Mouse (Mus musculus): Measurements from ENCODE around the gene Tepsin.

The Tepsin gene

DNA sequence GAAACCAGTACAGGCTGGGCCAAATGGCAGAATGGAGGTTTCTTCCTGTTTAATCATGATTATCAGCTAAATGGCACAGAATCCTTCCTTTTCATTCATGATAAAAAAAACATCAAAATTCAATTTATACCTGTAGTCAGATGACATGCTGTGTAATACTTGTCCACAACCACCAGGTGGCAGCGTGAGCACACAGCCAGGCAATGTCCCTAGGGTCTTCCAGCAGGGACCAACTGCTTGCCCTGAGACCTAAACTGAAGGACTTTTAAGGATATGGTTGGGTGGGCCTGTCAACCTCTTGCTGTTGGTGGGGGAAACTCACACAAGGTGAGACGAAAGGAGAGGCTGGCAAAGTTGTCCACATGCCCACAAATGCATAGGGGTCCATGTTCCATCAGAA, 12.5 kb upstream of the Tepsin start:
- DNase-seq (ENCODE audit: low read depth, low spot score), result peak; percentile 81

DNA sequence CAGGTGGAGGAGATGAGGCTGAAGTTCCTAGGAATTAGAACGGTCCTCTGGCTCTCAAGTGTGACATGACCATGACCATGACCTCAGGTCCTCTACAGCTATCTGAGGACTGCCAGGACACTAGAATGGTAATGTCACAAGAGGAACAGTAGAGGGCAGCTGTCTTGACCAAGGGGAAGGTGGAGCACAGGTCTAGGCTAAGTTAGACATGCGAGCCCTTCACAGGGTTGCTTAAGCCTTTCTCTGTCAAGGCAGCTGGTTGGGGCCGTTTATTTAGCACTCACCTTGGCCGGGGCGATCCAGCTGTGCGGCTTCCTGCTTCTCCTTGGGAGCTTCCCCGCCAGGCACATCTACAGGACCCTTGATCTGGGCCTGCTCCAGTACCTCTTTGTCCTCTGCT, 12.0 kb upstream of the Tepsin start:
- DNase-seq (ENCODE audit: low read depth, low spot score), result peak; percentile 30

DNA sequence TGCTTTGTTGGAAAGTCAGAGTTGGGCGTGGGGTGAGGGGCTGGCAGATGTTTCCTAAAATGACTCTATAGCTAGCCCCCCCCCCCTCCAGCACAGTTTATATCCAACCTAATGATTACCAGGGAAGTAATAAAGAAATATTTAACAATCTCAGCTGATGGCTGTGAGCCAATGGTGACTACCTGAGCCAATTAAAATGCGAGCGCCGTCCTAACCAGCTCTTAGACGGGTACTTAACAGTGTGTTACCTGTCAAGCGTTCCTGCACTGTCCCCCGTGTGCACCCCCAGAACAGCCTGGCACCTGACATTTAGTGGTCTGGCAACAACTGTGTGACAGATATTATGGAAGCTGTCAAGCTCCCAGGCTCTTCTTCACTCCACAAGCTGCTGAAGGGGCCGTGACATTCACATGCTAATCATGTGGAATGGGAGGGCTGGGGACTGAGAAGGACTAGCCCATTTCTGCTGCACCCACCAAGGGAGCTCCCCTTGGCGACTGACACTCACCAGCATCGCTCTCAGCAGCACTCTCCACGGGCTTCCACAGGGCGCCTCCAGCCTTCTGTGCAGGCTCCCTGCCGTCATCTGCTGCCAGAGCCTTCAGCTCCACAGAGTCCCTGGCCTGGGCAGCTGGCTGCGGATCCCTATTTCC, 11.2 kb upstream of the Tepsin start:
- DNase-seq (ENCODE audit: low read depth, low spot score), result no peak

DNA sequence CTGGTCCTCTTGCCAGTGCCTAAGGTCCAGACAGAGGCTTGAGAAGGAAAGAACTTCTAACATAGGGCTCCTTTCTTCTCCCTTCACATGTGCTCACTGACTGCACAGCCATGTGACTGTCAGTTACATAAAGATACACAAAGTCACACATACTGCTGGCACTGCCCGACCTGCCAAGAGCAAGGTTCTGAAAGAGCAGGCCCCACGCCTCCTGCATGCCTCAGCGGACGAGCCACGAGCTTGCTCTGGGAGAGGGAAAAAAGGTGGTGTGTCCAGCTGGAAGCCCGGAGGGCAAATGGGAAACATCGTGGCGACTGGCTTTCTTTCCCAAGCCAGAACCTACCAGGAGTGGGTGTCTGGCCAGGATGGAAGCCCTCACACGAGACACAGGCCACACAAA, 9.3 kb upstream of the Tepsin start:
- no peak for DNase-seq (ENCODE audit: low read depth, low spot score)

DNA sequence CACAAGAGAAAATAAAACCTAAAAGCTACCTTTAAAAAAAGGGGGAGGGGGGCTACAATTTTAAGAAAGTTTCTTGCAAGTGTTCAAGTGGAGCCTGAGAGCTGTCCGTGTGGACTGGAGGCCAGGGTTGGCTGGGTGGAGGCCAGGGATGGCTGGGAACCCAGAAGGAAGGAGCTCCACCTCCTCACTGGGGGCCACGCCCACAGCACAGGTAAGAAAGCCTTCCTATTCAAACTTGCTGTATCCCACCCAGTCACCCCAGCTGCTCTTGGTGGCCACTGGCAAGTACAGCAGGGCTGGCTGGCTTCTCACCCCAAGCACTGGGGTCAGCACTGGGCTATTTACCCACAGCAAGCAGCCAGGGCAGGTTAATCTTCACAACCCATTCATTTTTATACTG, 8.5 kb upstream of the Tepsin start:
- DNase-seq (ENCODE audit: low read depth, low spot score), result no peak

DNA sequence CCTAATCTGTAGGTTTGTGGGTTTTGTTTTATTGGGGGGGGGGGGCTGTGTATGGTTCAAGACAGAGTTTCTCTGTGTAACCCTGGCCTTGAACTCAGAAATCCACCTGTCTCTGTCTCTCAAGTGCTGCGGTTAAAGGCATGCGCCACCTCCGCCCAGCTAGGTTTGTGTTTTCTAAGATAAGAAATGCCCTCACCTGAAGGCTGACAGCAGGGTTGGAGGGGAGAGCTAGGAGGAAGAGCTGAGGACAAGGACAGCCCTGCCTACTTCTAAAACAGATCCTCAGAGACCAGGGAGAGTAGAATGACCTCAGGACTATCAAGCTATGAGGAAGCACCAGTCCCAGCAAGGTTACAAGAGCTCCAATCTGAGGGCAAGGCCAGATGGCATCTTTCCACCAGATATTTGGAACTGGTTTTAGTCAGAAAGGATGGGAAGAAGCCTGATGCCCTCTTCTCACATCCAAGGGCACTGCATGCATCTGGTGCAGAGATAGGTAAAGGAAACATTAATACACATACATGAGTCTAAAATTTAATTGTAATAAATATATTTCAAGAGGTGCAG, 5.0 kb upstream of the Tepsin start:
- no peak for DNase-seq (ENCODE audit: low read depth, low spot score)

DNA sequence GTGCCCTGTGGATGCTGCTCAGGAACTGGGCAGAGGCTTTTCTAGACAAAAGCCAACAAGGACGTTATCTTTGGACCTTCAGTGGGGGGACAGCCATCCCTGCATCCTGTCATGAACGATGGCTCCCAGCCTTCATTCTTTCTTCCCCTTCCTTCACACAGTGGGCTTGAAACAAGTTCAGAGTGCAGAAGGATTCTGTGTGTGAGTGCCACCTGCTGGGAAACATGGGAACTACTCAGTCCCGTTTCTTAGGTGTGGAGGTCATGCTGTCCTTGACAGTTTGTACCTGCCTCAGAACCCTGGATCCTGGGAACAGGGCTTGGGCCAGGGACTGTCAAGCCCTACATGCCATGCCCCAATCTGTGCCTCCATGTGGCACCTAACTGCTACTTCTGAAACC, 2.5 kb upstream of the Tepsin start:
- DNase-seq (ENCODE audit: low read depth, low spot score), result peak; percentile 82

DNA sequence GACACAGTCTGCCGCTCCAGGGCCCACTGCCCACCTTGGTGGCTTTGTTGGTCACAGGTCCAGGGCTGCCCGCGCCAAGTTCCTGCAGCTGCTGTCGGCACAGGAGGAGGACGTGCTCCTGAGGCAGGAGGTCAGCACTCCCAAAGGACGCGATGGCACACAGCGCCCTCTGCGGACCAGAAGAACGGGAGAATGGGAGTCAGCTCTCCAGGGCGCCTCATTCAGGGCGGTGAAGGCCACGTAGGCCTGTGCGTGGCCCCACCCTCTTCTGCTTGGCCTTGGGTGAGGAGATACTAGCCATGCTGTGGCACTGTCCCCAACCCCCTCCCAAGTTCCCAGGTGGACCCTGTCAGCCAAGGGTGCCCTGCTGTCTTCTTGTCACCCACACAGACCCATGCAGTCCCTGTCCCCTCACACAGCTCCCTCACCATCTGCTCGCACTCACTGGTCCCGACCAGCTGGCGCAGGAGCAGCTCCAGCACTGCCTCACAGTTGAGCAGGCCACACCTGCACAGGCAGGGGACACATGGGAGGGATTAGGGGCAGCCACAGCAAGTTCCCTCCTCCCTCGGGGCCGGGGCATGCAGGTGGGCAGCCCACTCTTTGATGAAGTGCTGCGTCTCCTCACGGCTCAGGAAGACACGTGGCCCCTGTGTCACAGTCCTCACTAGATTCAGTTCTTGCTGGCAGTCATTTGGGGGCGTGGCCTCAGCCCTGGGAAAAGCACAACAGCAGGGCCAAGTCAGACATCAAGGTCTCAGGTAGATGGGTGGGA, 5.5 kb downstream of the Tepsin start:
- DNase-seq (ENCODE audit: low read depth, low spot score), result no peak

DNA sequence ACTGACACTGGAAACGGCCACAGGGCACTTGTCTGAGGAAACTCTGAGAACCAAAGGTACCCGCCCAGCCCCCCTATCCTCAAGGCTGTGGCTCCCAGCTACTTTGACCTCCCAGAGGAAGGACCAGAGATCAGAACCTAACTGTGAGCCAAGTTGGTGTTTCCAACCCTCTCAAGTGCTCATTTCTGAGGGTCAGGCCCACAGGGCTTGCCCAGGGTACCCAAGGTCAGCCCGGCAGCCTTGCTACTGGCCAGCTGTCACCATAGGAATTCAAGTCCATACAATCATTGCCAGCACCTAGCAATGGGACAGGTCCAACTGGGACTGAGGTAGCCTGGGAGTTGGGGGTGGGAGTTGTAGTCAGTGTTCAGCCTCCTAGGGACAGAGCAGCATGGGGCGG, 7.9 kb downstream of the Tepsin start:
- DNase-seq (ENCODE audit: low read depth, low spot score), result no peak

DNA sequence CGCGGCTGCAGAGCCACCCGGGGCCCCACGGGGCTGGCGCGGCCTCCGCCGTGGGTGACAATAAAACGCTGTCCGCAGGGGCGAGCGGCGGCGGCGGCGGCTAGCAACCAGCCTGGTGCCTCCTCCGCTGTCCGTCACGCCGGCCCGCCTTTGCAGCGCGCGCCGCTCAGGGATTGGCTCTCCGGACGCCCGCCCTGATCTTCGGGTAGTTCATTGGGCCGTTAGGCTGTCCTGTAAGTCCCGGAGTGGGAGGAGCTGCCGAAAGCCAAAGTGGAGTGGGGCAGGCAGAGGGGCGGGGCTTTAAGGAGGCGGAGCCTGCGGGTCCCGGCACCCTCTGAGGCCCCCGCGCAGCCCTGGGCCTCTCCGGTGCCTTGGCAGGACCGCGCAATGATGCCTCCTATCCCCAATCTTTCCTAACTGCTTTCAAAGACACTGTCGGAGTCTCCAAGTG, 11.8 kb downstream of the Tepsin start, which contains the start of gene Cep131:
TSS of gene Cep131 (minus strand) at position 126 of the 451 bp plus-strand sequence.
- DNase-seq (ENCODE audit: low read depth, low spot score), result peak; percentile 98

DNA sequence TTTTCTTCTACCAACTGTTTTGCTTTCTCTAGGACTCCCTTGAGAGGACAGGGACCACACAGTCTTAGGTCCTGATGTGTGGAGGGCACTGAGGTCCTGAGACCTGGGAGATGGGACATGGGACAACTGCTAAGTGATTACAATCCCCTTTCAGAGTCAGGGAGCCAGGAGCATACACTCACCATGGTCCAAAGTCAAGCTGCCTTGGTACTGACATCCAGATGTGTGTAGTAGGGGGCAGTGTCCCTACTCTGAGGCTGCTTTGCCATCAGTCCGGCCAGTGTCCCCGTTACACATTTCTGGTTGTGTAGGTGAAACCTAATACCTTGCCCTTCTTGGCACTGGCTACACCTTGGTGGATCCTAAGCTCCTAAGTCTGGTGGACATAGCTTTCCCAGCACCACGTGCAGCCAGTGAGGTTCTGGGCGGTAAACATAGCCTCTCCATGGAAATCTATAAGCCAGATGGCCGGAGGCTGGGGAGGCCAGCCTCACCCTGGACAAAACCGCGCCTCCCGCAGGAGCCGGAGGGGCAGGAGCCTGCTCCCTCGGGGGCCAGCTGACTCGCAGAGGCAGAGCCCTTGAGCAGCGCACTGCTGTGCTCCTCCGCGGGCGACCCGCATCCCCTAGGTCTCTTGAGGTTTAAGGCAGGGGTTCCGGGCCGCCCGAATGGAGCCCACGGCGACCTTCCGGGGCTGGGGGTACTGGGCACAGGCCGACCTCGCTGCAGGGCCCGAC, 12.5 kb downstream of the Tepsin start:
- peak; percentile 59 for DNase-seq (ENCODE audit: low read depth, low spot score)

DNA sequence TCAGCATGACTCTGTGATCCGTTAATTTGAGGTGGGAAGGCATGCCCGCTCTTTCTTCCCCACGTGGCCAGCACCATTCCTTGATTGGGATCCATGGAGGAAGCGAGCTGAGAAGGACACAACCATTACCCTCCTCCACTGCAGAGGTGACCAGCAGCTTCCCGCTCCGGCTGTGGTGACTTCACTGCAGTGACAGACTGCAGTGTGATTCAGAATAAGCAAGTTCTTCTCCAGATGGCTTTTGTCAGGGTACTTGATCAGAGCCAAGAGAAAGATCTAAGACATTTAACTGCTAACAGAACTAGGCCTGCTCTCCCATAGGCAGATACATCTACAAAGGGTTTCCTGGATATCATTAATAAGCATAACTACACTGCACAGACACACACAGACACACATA, 18.2 kb downstream of the Tepsin start:
- no peak for DNase-seq (ENCODE audit: low read depth, low spot score)

DNA sequence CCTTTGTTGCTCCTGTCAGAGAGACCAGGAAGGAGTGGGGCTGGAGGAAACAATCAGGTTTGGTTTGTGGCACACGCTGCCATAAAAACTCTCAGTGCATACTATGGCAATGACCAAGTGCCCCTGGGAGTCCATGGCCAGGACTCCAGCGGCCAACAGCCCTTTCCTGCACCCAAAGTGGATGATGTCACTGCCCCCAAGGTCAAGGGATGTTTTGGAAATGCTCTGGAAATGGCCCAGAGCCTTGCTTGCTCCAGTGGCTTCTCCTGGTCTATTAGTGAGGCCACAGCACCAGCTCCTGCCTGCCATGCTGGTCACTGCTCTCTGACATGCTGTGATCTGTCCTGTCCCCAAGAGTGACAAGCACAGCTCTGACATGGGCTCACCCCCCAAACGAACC, 22.3 kb downstream of the Tepsin start:
- DNase-seq (ENCODE audit: low read depth, low spot score), result no peak

DNA sequence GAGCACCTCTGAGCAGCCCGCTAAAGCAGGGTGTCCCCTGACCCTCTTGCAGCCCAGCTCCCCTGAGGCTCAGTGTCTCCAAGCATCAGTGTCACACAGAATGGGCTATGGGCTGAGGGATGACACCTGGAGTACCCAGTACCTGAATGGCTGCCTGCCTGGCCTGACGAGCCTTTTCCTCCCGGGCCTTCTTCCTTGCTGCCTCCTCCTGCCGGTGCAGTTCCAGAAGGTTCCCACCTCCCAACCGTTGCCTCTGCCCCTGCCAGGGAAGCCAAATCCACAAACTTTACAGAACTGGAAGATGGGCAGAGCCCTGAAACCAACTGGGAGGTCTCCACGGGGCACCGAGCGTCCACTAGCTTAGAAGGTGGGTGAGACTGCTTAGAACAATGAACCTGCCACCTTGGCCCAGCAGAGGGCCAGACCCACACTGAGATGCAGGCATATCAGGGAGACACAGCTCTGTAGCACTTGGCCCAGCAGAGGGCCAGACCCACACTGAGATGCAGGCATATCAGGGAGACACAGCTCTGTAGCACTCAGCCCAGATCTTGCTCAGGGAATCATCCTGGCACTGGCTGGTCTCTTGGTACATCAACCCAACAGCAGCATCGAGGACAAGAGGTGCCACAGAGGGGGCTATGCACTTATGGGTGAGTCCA, 25.4 kb downstream of the Tepsin start:
- no peak for DNase-seq (ENCODE audit: low read depth, low spot score)

DNA sequence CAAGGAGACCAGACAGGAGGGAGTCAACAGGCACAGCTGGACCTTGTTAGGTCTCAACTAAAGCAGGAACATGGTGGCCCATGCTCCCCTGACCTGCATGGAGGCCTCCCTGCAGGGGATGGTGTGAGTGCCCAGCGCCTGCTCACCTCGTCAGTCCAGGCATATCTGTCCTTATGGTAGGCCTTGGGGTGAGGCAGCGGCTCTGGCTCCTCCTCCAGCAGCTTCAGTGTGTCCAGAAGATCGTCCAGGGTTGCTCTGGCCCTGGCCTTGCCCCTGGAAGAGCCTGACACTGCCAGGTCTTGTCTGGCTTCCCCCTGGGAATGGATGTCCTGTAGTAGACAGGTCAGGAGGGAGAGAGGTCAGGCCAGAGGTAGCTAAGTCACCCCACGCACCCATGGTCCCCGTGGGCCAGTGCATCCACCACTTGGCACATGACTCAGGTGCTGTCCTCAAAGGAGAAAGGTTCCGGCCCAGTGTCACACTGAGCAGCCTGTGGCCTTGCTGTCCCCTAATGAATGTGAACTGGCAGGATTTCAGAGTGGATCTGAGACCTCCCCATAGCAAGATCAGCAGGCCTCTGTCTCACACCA, 26.7 kb downstream of the Tepsin start:
- no peak for DNase-seq (ENCODE audit: low read depth, low spot score)

DNA sequence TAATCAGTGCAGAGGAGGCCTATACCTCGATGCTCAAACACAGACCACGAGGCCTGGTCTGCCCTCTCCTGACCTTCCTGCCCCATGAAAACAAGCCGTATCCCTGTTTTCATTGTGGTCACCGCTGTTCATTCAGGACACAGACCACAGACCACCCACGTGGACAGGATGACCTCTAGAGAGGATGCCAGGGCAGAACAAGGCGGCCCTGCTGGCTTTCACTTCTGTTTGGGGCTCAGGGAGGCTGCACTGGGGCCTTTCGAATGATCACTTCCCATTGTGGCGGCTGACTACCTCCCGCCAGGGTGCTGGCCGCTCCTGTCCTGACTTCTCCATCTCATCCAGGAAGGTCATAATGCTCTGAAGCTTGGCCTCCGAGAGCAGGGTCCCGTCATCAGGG, 27.5 kb downstream of the Tepsin start:
- no peak for DNase-seq (ENCODE audit: low read depth, low spot score)

DNA sequence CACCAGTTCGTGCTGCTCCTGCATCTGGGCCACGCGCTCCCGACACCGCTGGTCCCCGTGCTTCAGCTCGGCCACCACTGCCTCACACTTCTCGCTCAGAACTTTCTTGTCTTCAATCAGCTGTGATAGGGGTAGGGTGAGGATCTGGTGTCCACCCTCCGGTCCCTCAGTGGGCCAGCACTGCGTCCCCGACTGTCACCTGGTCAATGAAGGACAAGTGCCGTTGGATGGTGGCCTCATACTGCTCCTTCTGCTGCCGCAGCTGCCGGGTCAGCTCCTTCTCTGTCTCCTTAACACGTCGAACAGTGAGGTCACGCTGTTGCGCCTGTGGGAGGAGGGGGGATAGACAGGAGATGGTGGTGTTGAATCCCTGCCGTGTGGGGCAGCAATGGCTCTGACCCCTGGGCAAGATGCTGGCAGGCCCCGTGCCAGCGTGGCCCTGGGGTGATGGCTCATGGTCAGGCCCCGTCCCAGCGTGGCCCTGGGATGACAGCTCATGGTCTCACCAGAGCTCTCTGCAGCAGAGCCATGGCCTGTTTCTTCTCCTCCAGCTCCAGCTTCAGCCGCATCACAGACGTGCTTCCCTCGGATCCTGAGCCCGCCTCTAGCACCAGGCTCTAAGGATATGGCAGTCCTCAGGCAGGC, 28.1 kb downstream of the Tepsin start:
- DNase-seq (ENCODE audit: low read depth, low spot score), result no peak

DNA sequence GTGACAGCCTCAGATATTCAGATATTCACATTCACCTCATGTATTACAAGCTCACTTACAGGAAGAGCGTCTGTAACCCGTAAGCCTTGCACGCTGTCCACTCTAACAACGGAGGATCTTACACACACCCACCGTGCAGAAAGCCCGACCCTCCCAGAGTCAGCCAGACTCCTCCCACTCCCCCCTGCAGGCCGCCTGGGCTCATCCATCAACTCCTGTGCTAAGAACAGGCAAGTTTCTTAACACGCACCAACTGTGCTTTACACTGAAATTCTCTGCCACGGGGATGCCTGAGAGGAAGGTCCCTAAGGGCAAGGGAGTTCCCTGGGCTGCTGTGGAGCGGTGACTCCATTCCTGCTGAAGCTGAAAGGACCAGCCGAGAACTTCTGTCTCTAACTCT, 29.3 kb downstream of the Tepsin start:
- DNase-seq (ENCODE audit: low read depth, low spot score), result peak; percentile 58

DNA sequence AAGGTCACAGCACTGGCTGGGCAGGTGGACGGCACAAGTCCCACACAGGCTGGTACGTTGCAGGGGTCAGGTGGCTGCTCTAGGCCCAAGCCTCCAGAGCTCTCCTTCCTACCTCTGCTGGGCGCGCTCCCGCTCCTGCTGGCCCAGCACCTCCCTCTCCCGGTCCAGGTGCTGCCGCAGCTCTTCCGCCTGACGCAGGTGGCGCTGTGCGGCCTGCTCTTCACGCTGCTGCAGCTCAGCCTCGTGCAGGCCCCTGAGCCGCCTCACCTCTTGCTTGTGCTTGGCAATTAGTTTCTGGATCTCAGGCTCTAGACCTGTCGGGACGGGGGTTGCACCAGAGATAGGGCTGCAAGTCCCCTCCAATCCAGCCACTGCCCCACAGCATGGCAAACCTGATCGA, 30.7 kb downstream of the Tepsin start:
- DNase-seq (ENCODE audit: low read depth, low spot score), result no peak

DNA sequence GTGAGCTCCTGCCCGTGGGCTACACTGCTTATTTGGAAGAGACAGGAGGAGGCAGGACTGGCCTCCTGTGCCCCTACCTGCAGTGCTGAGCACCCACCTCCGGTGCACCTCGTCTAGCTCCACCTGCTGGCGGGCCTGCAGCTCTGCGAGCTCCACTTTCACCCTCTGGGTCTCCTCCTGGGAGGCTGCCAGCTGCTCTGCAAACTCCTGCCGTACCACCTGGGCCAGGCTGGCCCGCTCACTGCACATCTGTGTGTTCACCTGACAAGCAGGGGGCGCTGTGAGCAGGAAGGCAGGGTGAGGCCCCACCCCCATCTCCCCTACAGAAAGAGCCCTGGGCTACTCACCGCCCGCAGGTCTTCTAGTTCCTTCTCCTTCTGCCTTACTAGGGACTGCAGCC, 33.2 kb downstream of the Tepsin start:
- DNase-seq (ENCODE audit: low read depth, low spot score), result no peak

DNA sequence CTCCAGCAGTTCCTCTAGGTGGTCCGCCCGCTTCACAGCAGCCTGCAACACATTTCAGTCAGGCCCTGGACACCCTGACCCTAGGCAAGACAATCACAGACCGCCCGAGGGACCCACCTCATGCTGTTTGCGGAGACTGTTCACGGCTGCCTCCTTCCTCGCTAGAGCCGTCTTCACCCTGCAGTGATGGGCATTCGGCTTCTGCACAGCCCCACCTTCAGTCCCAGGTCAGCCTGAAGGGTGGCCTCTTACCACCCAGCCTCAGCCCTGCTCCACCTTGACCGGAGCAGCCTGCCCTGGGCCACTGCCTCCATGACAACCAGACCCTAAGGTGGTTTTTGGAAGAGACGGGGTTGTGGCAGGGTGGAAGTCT, 33.9 kb downstream of the Tepsin start:
- no peak for DNase-seq (ENCODE audit: low read depth, low spot score)
